Mouse (Mus musculus) CD8-positive naive resting alpha-beta T cell, adult 2 months (primary cell): ENCODE results near the gene Arrdc5.

Source experiments
- DNase-seq, 2 experiments: peaks; one replicate each; pipeline ENCODE4 v3.0.0; 2022; ENCODE audit warnings: low read depth in 2 of 2, low spot score in 2 of 2

Gene Arrdc5

GRCm38 (mm10) chr17:56257181-56257894 lies 42.7 kb downstream of the Arrdc5 start:
- DNase-seq, result no peak

GRCm38 (mm10) chr17:56256239-56256881 lies 43.7 kb downstream of the Arrdc5 start, which contains the start of gene Fem1a:
Gene Fem1a, plus strand, starts transcription at chr17:56256810.
- peak; percentile 94 for DNase-seq

GRCm38 (mm10) chr17:56255863-56256238 lies 44.2 kb downstream of the Arrdc5 start:
- peak; percentile 96 for DNase-seq

GRCm38 (mm10) chr17:56255429-56255828 lies 44.7 kb downstream of the Arrdc5 start:
- DNase-seq, result no peak

GRCm38 (mm10) chr17:56254695-56255094 lies 45.4 kb downstream of the Arrdc5 start:
- DNase-seq, result no peak

GRCm38 (mm10) chr17:56251136-56251829 lies 48.8 kb downstream of the Arrdc5 start:
- peak; percentile 68 to 80 for DNase-seq

GRCm38 (mm10) chr17:56245608-56246007 lies 54.5 kb downstream of the Arrdc5 start:
- no peak for DNase-seq
